Mouse (Mus musculus) cortical plate, adult 2 months (tissue): ENCODE measurements around the gene Ift122. TPM values are rescaled to one million over a fixed set of nuclear protein-coding genes. Genes with fewer than 3 reads are reported as not detected.

Experiments used
- H3K27ac ChIP-seq: fragments of 200-500 bp; 2 replicates; pipeline ENCODE4 v1.5.1; 2012; ENCODE audit warnings: low read length, control low read depth, inconsistent platforms; ENCODE audit not compliant: insufficient read depth
- H3K4me1 ChIP-seq: fragments of 200-500 bp; 2 replicates; pipeline ENCODE4 v1.6.1; 2011; ENCODE audit warnings: low read length; ENCODE audit not compliant: control insufficient read depth, insufficient read depth
- H3K4me3 ChIP-seq: fragments of 200-500 bp; 2 replicates; pipeline ENCODE4 v1.5.1; 2011; ENCODE audit warnings: mild to moderate bottlenecking, low read length, control low read depth; ENCODE audit not compliant: insufficient read depth
- CTCF ChIP-seq: fragments of 200-500 bp; IDR thresholded peaks from 2 replicates; pipeline ENCODE4 v1.5.1; 2011; ENCODE audit warnings: mild to moderate bottlenecking, control low read depth, low read length; ENCODE audit not compliant: insufficient read depth; ENCODE audit errors: extremely low read depth
- POLR2A ChIP-seq: fragments of 200-500 bp; IDR thresholded peaks from 2 replicates; pipeline ENCODE4 v1.6.1; 2011; ENCODE audit warnings: mild to moderate bottlenecking, low read length, control low read depth; ENCODE audit not compliant: insufficient read depth; ENCODE audit errors: extremely low read depth
- polyA plus RNA-seq: library from polyadenylated mRNA; depleted of rRNA; stranded (reverse); fragments of >200 nt; gene quantifications from 2 replicates; pipeline ENCODE4 v1.2.3, GENCODE M21; 2012

Ift122 gene
- polyA plus RNA-seq, 1 experiment = 31.2 TPM

GRCm38 (mm10) chr6:115890601-115891000 is 37.3 kb downstream of the Ift122 start:
- Histone ChIP-seq H3K4me3 (no peak overlapping the region), H3K4me1 (peaks cover 16% of the 10 kb centered on the region), H3K27ac (peak overlapping the region; percentile 33)
- TF ChIP-seq CTCF (no peak), POLR2A (no peak)

DNA sequence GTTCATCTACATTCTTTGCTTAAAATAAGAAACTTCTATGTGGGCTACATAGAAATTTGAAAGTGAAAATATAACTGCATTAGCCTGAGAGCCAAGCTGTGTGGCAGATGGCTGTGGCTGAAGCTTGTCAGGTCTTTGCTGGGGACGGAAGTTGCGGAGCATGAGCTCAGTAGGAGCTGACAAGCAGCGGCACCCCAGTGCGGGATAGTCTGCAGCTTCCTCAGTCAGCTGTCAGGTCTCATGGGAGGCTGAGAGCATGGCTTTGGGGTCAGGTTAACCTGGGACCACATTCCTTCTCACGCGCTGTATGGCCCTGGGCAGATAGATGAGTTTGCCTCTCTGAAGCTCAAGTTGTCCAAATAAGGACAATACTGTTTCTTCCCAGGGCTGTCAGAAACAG is 37.8 kb downstream of the Ift122 start:
- H3K27ac ChIP-seq = peak overlapping the region; percentile 81
- peaks cover 14% of the 10 kb centered on the region for H3K4me1 ChIP-seq
- H3K4me3 ChIP-seq = no peak overlapping the region
- TF ChIP-seq CTCF (no peak), POLR2A (no peak)

- Histone ChIP-seq H3K4me1 (peaks cover 15% of the 10 kb centered on the region), H3K27ac (peak overlapping the region; percentile 81), H3K4me3 (no peak overlapping the region)
- no peak for TF ChIP-seq POLR2A
- TF ChIP-seq CTCF = no peak
Measured at GRCm38 (mm10) chr6:115891497-115892061, 38.3 kb downstream of the Ift122 start.

GRCm38 (mm10) chr6:115892363-115892762 is 39.1 kb downstream of the Ift122 start:
- TF ChIP-seq POLR2A (no peak), CTCF (no peak)
- peak overlapping the region; percentile 81 for H3K27ac ChIP-seq

DNA sequence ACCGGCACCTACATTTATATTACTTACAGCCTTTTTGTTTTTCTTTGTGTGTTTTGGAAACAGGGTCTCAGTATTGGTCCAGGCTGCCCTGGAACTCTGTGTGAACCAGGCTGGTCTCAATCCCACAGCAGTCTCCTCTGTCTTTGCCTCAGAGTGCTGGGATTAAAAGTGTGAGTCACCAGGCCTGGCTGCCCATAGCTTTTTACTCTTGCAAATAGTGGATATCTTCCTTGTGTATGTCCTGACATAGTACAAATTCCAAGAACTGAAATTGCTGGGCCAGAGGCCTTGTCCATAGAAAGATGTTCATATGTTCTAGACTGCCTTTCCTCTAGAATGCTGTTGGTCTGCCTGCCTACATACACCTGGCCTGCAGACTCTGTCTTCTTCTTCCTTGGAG is 43.1 kb downstream of the Ift122 start:
- Histone ChIP-seq H3K4me1 (peaks cover 12% of the 10 kb centered on the region), H3K27ac (no peak overlapping the region), H3K4me3 (no peak overlapping the region)
- no peak for TF ChIP-seq POLR2A
- no peak for TF ChIP-seq CTCF

More at GRCm38 (mm10) chr6:115892363-115892762, 39.1 kb downstream of the Ift122 start:
- Histone ChIP-seq H3K4me1 (peaks cover 17% of the 10 kb centered on the region), H3K4me3 (no peak overlapping the region)

GRCm38 (mm10) chr6:115897117-115897516 is 43.8 kb downstream of the Ift122 start:
- TF ChIP-seq CTCF (no peak), POLR2A (no peak)
- Histone ChIP-seq H3K4me1 (peaks cover 11% of the 10 kb centered on the region; the same call in 1 of the 2 replicates), H3K4me3 (no peak overlapping the region), H3K27ac (no peak overlapping the region)

DNA sequence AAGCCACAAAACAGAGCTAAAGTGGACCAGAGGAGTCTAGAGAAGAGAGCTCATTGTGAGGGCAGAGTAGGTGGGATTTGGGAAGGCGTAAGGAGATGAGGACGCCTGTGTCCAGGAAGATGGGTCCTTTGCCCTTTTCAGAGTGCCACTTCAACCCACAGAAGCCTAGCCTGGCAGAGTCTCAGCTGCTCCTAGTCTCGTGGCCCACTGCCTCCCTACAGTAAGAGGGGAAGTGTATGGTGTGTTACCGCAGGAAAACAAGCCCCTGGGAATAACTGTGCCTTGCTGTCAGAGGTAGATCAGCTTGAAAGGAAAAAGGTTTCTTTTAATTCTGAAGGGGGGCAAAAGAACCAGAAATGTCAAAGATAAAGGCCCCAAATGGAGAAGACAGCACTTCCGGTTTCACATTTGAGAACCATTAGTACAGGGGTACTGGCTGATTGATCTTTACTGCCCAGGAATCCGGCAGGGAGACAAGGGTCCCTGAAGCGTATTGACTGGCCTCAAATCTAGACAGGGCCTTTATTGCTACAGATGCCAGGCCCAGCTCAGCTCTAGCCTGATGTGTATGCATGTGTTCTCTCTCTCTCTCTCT is 44.8 kb downstream of the Ift122 start:
- H3K4me1 ChIP-seq = peaks cover 13% of the 10 kb centered on the region; the same call in 1 of the 2 replicates
- no peak overlapping the region for H3K27ac ChIP-seq
- H3K4me3 ChIP-seq = no peak overlapping the region
- no peak for TF ChIP-seq POLR2A

GRCm38 (mm10) chr6:115901062-115901461 is 47.8 kb downstream of the Ift122 start:
- no peak overlapping the region for H3K4me3 ChIP-seq
- TF ChIP-seq POLR2A (no peak), CTCF (peak; percentile 96)
- H3K27ac ChIP-seq = no peak overlapping the region
- H3K4me1 ChIP-seq = peaks cover 17% of the 10 kb centered on the region; the same call in 1 of the 2 replicates

GRCm38 (mm10) chr6:115901489-115901931 is 48.2 kb downstream of the Ift122 start:
- H3K27ac ChIP-seq = no peak overlapping the region
- no peak for TF ChIP-seq POLR2A
- no peak for TF ChIP-seq CTCF
- peaks cover 17% of the 10 kb centered on the region; the same call in 1 of the 2 replicates for H3K4me1 ChIP-seq
- no peak overlapping the region for H3K4me3 ChIP-seq

DNA sequence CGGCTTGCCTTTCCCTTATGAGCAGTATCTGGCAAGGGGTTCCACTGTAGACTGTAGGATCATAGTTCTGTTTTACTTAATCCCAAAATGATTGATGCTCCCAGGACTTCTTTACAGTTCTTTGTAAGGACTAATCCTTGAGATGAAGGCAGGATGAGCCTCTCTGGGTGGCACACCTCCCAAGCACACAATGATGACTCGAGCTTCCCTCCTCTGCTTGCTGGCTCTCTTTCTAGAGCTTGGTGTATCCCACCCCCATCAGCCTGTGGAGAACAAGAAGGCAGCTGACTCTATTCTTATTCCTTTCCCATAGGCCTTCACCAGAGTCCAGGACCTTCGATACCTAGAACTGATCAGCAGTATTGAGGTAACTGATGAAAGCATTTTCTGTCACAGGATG is 49.3 kb downstream of the Ift122 start:
- peaks cover 14% of the 10 kb centered on the region; the same call in 1 of the 2 replicates for H3K4me1 ChIP-seq
- peak overlapping the region; percentile 55 for H3K27ac ChIP-seq
- peak; percentile 40; the same call in 1 of the 2 replicates for TF ChIP-seq POLR2A
- TF ChIP-seq CTCF = no peak
- no peak overlapping the region for H3K4me3 ChIP-seq
